Mouse (Mus musculus): ENCODE measurements around the gene Fmc1. TPM values are rescaled to one million over a fixed set of nuclear protein-coding genes. Genes with fewer than 3 reads are reported as not detected.

Fmc1 gene
- polyA plus RNA-seq (2012; rRNA removed; ENCODE audit: low replicate concordance) = 379 and 551 TPM in 2 replicates

DNA sequence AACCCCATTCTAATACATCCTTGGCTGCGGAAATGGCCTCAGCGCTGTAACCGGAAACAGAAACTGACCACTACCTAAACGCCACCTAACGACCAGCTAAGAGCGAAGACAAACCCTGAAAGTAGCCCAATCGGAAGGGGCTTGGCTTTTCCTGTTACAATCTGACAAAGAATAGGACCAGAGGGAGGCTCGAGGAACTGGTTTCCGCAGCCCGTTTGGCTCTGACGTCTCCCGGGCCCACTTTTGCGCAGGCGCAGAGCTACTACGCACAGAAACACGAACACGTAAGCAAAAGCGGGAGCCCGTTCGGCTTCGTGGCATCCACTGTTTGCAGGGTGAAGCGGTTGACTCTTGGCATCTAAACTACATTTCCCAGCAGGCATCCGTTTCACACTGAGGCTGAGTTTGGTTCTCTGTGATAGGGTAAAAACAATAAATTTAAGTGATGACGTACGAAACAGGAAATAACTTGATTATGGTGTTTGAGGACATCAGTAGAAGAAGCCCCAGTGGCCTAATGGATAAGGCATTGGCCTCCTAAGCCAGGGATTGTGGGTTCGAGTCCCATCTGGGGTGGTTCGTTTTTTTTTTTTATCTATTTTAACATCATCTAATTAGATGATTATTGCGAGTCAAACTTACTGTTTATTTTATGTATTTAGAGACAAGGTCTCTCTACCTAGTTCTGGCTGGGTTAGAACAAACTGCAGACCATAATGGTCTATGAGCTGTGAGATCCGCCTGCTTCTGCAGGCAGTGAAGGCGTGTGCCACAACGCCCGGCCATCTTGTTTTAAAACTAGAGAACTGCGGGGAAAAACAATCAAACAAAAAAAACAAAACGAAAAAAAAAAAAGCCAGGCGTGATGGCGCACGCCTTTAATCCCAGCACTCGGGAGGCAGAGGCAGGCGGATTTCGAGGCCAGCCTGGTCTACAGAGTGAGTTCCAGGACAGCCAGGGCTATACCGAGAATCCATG lies at the start of gene Fmc1:
TSS of gene Fmc1 (plus strand) at position 75 of the 978 bp plus-strand sequence.

DNA sequence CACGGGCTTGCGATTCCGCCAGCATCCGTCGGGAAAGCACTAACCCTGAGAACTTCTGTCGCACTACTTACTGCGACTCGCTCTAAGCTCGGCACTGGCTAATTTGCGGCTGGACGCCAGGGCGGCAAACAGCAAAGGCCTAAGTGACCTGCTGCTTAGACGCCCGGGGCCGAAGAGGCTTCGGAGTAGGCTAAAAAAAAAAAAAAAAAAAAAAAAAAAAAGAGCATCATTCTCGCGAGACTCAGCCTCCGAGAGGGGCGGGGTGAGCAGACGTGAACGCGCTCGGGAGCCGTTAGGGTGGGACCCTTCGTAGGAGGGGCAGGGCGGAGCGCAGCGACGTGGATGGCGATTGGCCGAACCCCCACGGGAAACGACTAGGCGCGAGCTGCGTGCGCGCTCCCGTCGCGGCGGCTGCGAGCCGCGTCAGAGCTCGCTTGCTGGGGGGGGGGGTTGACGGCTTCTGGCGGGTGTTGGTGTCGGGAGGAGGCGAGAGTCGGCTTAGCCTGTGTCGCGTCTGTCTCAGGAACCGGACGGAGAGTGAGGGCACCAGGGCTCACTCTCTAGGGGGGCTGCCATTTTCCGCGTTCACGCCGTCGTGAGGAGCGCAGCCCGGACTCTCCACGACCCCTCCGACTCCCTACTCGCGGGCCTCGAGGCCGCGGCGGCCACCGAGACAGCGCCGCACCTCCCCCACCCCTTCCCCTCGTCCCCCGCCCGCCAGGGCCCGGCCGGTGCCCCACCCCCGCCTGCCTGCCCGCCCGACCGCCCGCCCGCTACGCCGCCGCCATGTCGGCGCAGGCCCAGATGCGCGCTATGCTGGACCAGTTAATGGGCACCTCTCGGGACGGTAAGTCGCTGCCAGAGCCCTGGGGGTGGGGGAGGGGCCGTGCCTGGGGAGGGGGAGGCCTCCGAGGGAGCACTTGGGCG lies 18.0 kb downstream of the Fmc1 start, which contains the start of gene Luc7l2:
TSS of gene Luc7l2 (plus strand) at position 273 of the 927 bp plus-strand sequence.

Other genes starting within 250 kb of the Fmc1 start
- gene Zc3hav1l, start 234.2 kb upstream of the Fmc1 start, polyA plus RNA-seq (2012; rRNA removed; ENCODE audit: low replicate concordance) = 0.51 and 0.81 TPM in 2 replicates
- gene Zc3hav1, start 178.9 kb upstream of the Fmc1 start, polyA plus RNA-seq (2012; rRNA removed; ENCODE audit: low replicate concordance) = 11.5 and 13.5 TPM in 2 replicates
- 0.02 and 0.16 TPM in 2 replicates for gene Ttc26, start 152.0 kb upstream of the Fmc1 start, polyA plus RNA-seq (2012; rRNA removed; ENCODE audit: low replicate concordance)
- 1.3 and 2.1 TPM in 2 replicates for gene Ubn2, start 99.6 kb upstream of the Fmc1 start, polyA plus RNA-seq (2012; rRNA removed; ENCODE audit: low replicate concordance)
- gene Luc7l2, start 17.8 kb downstream of the Fmc1 start, polyA plus RNA-seq (2012; rRNA removed; ENCODE audit: low replicate concordance) = 8.8 and 12.9 TPM in 2 replicates
- 0.34 and 0.53 TPM in 2 replicates for gene Klrg2, start 103.7 kb downstream of the Fmc1 start, polyA plus RNA-seq (2012; rRNA removed; ENCODE audit: low replicate concordance)
- 0.30 and 0.63 TPM in 2 replicates for gene Clec2l, start 129.6 kb downstream of the Fmc1 start, polyA plus RNA-seq (2012; rRNA removed; ENCODE audit: low replicate concordance)